Mouse (Mus musculus) kidney, adult 2 months (tissue): ENCODE measurements around the gene Hfe. TPM values are rescaled to one million over a fixed set of nuclear protein-coding genes. Genes with fewer than 3 reads are reported as not detected.
A peak's percentile ranks its signal among the peaks of the same experiment; 100 is the strongest.
"Not testable (repeated sequence)": the region's sequence is repeated elsewhere in the genome, so short reads cannot be mapped to it uniquely, and the experiment has no call there.

Source experiments
- DNase-seq: peaks from one replicate; pipeline ENCODE4 v3.0.0; 2021
- H3K27ac ChIP-seq: fragments of 200-500 bp; 2 replicates; pipeline ENCODE4 v1.5.1; 2012; ENCODE audit warnings: low read depth, low read length, control low read depth, inconsistent platforms; ENCODE audit not compliant: insufficient read depth
- H3K27me3 ChIP-seq: fragments of 200-500 bp; replicated peaks from 2 replicates; pipeline ENCODE4 v1.6.1; 2012; ENCODE audit warnings: mild to moderate bottlenecking, moderate library complexity, low read length, inconsistent platforms; ENCODE audit not compliant: control insufficient read depth, insufficient read depth
- H3K36me3 ChIP-seq: fragments of 200-500 bp; 2 replicates; pipeline ENCODE4 v1.6.1; 2012; ENCODE audit warnings: mild to moderate bottlenecking, moderate library complexity, low read length, inconsistent platforms; ENCODE audit not compliant: control insufficient read depth, insufficient read depth
- H3K4me1 ChIP-seq: fragments of 200-500 bp; 2 replicates; pipeline ENCODE4 v1.6.1; 2011; ENCODE audit warnings: low read length; ENCODE audit not compliant: control insufficient read depth, insufficient read depth
- H3K4me3 ChIP-seq: fragments of 200-500 bp; 2 replicates; pipeline ENCODE4 v1.5.1; 2011; ENCODE audit warnings: mild to moderate bottlenecking, low read depth, low read length, control low read depth; ENCODE audit not compliant: insufficient read depth
- CTCF ChIP-seq: fragments of 200-500 bp; conservative IDR thresholded peaks from 2 replicates; pipeline ENCODE4 v1.5.1; 2011; ENCODE audit warnings: low read depth, mild to moderate bottlenecking, control low read depth, low read length, moderate library complexity, mixed read lengths; ENCODE audit not compliant: insufficient read depth, insufficient read length
- POLR2A ChIP-seq: fragments of 200-500 bp; IDR thresholded peaks from one replicate; pipeline ENCODE4 v1.6.1; 2011; ENCODE audit warnings: low read depth, low read length, control low read depth
- WGBS: fragments of 180-500 bp; shearing (Covaris S2); methylation state at CpG from one replicate; pipeline ENCODE4 v1.1.7; 2018; 5-methylcytosine and 5-hydroxymethylcytosine counted together
- polyA plus RNA-seq: library from polyadenylated mRNA; depleted of rRNA; stranded (reverse); fragments of >200 nt; gene quantifications from 2 replicates; pipeline ENCODE4 v1.2.3, GENCODE M21; 2012

The Hfe gene
- polyA plus RNA-seq, 1 experiment: 21.4 TPM

DNA sequence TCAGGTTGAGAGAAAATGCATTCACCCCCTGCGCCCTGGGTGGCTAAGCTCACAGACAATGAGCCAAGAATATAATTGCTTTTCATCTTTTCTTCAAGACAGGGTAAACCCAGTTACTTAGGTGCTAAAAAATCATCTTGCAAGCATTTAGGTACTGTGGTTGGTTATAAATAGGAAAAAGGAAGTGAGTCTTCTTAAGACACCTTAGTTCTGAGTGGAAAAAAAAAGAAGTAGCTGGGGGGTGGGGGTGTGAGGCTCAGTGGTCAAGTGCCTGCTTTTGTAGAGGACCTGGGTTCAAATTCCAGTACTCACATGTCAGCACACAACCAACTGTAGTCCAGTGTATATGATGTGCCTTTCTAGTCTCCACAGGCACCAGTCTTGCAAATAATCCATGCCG is 21.7 kb downstream of the Hfe start:
- 93% methylated on average over 2 of the region's 2 CpGs for WGBS
- Histone ChIP-seq H3K36me3 (no peaks in the 10 kb centered on the region; the same call in 1 of the 2 replicates), H3K4me3 (no peak overlapping the region), H3K4me1 (peaks cover 18% of the 10 kb centered on the region), H3K27me3 (no peaks in the 10 kb centered on the region), H3K27ac (no peak overlapping the region)
- DNase-seq: no peak
- no peak for TF ChIP-seq POLR2A
- TF ChIP-seq CTCF: no peak

DNA sequence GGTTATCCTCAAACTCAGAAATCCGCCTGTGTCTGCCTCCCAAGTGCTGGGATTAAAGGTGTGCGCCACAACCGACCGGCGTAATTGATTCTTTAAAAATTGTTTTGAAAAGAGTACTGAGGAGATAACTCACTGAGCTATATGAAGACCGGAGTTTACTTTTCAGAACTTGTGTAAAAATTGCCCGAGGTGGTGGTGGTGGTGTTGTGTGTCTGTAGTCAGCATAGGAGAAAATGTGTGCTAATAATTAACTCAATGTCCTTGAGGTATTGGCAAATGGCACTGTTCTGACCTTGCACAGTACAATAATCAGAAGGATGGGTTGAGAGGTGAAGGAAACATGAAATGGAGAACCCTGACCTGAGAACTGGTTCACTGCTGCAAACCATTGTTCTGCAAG is 22.7 kb downstream of the Hfe start:
- Histone ChIP-seq H3K36me3 (no peaks in the 10 kb centered on the region; the same call in 1 of the 2 replicates), H3K4me1 (peaks cover 10% of the 10 kb centered on the region), H3K4me3 (no peak overlapping the region), H3K27ac (peak overlapping the region; percentile 75), H3K27me3 (no peaks in the 10 kb centered on the region)
- WGBS: 64% methylated on average over 7 of the region's 7 CpGs
- DNase-seq: peak; percentile 68
- TF ChIP-seq CTCF (no peak), POLR2A (no peak)

DNA sequence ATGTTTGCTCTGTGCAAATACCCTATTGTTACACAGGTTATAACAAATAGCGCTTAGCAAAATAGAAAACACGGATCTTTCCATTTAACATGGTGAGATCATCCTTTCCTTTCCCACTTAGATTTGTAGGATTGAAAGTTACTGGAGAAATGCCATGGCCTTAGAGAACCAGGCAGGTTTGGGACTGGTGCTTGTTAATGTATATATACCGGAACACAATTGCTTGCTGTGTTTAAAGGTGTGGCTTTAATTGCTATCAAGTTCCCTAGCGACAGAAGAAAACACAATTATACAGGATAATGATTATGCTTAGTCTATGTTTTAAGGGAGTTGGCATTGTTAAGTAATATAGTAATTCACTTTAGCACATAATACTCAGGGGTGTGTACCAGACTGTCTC is 23.5 kb downstream of the Hfe start:
- Histone ChIP-seq H3K4me1 (peaks cover 10% of the 10 kb centered on the region), H3K27ac (0 out of 2 replicates have a peak overlapping the region, but pooled peaks have one; percentile 31), H3K4me3 (no peak overlapping the region), H3K36me3 (no peaks in the 10 kb centered on the region; the same call in 1 of the 2 replicates), H3K27me3 (no peaks in the 10 kb centered on the region)
- DNase-seq: no peak
- WGBS: 66% methylated on average over 4 of the region's 4 CpGs
- no peak for TF ChIP-seq CTCF
- TF ChIP-seq POLR2A: no peak

DNA sequence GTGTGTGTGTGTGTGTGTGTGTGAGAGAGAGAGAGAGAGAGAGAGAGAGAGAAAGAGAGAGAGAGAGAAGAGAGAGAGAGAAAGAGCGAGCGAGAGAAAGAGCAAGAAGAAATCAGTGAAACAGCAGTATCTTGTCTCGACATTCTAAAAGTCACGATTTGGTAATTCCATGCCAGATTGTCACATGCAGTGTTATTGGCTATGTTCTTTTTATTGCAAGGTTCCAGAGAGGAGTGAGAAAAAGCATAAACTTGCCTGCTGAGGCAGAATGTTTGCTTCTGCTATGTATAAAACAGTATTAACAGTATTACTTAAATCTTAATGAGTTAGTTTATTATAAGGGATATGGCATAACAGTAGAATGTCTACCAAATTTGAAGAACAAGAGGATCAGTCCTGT is 24.7 kb downstream of the Hfe start:
- no peak for DNase-seq
- Histone ChIP-seq H3K27me3 (no peaks in the 10 kb centered on the region), H3K36me3 (no peaks in the 10 kb centered on the region; the same call in 1 of the 2 replicates), H3K4me1 (peaks cover 10% of the 10 kb centered on the region), H3K27ac (peak overlapping the region; percentile 79), H3K4me3 (peak overlapping the region; percentile 56)
- 34% methylated on average over 4 of the region's 4 CpGs for WGBS
- TF ChIP-seq CTCF (no peak), POLR2A (no peak)

DNA sequence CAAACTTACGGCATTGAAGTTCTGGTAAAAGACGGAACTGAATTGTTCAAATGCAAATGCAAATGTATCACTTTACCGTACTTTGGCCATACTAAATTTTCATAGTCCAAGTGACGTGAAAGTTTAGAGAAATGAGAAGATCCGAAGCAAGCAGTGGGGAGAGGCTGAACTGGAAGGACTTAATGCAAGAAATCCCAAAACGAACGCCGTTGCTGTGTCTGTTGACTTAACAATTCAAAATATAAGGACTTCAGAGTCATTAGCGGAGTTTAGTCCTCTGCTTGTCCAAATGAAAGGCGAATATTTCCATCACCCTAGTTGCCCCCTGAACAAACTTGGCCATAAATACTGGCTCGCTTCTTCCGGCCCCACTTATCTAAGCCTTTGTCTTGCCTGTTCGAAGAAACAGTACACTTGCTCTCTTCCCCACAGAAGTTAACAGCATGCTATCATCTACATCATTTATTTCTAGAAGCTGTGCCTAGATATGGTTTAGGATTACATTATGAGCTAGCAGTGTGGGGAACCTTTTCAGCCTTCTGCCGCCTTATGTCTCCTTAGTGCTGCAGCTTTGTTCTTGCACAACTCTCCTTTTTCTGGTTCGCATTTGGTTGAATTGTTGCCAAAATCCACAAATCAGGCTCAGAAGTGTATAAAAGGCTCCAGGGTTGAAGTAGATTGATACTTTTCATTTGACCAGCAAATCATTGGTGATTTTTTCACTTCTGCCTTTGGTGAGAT is 25.4 kb downstream of the Hfe start:
- Histone ChIP-seq H3K27me3 (no peaks in the 10 kb centered on the region), H3K4me3 (peak overlapping the region; percentile 56), H3K27ac (peak overlapping the region; percentile 79), H3K4me1 (peaks cover 10% of the 10 kb centered on the region), H3K36me3 (no peaks in the 10 kb centered on the region; the same call in 1 of the 2 replicates)
- DNase-seq: peak; percentile 49
- TF ChIP-seq CTCF (no peak), POLR2A (no peak)
- 1% methylated on average over 15 of the region's 15 CpGs for whole genome bisulfite sequencing

DNA sequence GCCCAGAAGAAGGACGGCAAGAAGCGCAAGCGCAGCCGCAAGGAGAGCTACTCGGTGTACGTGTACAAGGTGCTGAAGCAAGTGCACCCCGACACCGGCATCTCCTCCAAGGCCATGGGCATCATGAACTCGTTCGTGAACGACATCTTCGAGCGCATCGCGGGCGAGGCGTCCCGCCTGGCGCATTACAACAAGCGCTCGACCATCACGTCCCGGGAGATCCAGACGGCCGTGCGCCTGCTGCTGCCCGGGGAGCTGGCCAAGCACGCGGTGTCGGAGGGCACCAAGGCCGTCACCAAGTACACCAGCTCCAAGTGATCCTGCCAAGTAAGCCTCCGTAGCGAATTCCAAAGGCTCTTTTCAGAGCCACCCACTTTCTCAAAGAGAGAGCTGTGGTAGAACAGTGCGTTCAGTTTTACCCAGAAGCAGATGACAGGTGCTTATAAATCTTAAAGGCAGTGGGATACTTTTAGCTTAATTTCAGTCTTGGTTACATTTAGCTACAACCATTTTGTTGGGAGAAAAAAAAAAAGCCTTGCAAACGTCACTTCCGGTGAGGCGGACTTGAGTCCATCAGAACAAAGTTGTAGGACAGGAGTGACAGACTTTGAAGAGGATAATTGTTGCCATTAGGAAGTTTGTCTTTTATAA is 26.2 kb downstream of the Hfe start:
- not testable (repeated sequence) for H3K36me3 ChIP-seq, H3K27me3 ChIP-seq
- H3K4me1 ChIP-seq: peaks cover 10% of the 10 kb centered on the region
- peak overlapping the region; percentile 79 for H3K27ac ChIP-seq
- DNase-seq: peak; percentile 82
- peak overlapping the region; percentile 56 for H3K4me3 ChIP-seq
- WGBS: 0% methylated on average over 20 of the region's 37 CpGs

DNA sequence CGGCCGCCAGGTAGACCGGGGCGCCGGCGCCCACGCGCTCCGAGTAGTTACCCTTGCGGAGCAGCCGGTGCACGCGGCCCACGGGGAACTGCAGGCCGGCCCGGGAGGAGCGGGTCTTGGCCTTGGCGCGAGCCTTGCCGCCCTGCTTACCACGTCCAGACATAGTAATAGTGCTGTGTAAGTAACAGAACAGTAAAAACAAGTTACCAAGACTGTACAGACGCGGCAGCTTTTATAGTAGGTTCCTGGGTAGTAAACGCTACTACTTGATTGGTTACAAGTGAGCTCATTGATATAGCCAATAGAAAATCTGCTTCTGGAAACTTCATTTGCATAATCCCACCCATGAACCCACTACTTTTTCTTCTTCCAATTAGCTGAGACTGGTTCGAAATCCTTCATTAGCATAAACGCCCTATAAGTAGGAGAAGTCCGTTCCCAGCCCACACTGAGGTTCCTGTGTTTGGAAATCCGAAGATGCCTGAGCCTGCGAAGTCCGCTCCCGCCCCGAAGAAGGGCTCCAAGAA is 26.8 kb downstream of the Hfe start, which contains the start of the genes Hist1h2ac and Hist1h2bc:
Gene Hist1h2ac, minus strand, starts transcription at position 194 of the 527 bp plus-strand sequence.
Gene Hist1h2bc, plus strand, starts transcription at position 445 of the 527 bp plus-strand sequence.
- H3K27ac ChIP-seq: peak within 1 kb of the TSS; percentile 93
- H3K36me3 ChIP-seq: no peaks in the 10 kb centered on the region
- peaks cover 10% of the 10 kb centered on the region for H3K4me1 ChIP-seq
- no peaks in the 10 kb centered on the region for H3K27me3 ChIP-seq
- peak within 1 kb of the TSS; percentile 90 for H3K4me3 ChIP-seq
- no peak for TF ChIP-seq CTCF
- no peak for TF ChIP-seq POLR2A
- peak; percentile 97 for DNase-seq
- under 1% methylated on average over 31 of the region's 32 CpGs for WGBS

DNA sequence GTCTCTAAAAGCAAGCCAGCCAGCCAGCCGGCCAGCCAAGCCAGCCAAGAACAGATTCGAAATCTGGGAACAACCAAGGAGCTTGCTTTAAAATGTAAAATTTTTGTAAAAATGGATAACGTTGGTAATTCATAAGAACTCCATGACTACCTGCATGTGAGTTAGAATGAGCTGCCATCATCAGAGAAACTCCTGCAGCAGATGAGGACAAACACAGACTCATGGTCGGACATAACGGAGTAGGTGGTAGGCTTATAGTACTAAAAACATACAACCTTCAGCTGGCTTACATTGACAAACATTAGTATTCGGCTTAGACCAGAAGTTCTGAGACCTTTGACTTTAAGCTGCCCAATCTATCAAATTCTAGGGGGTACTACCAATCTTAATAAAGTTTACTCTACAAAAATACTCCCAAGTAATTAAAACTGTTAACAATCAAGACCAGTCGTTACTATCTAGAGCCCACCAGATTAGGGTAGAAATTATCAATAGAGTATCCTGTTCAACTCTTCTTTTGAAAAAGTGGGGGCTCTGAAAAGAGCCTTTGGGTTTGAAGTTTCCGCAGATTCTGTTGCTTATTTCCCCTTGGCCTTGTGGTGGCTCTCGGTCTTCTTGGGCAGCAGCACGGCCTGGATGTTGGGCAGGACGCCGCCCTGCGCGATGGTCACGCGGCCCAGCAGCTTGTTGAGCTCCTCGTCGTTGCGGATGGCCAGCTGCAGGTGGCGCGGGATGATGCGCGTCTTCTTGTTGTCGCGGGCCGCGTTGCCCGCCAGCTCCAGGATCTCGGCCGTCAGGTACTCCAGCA is 27.5 kb downstream of the Hfe start:
- not testable (repeated sequence) for H3K36me3 ChIP-seq, H3K27ac ChIP-seq, H3K4me1 ChIP-seq, H3K27me3 ChIP-seq, DNase-seq
- peak overlapping the region; percentile 22; the same call in 1 of the 2 replicates for H3K4me3 ChIP-seq
- 20% methylated on average over 16 of the region's 30 CpGs for WGBS
